Mouse (Mus musculus) right cerebral cortex, postnatal 4 days (tissue): ENCODE measurements around the gene Ccnf.

ENCODE experiments used
- DNase-seq: peaks from one replicate; pipeline ENCODE4 v3.0.0-alpha.2; 2022

Gene Ccnf

GRCm38 (mm10) chr17:24222653-24223052 lies 28.6 kb downstream of the Ccnf start:
- no peak for DNase-seq

- peak; percentile 80 for DNase-seq
Observed at GRCm38 (mm10) chr17:24220435-24221411, 30.6 kb downstream of the Ccnf start, which contains the start of gene Tedc2. Tedc2 (minus strand) TSS chr17:24220851.

DNA sequence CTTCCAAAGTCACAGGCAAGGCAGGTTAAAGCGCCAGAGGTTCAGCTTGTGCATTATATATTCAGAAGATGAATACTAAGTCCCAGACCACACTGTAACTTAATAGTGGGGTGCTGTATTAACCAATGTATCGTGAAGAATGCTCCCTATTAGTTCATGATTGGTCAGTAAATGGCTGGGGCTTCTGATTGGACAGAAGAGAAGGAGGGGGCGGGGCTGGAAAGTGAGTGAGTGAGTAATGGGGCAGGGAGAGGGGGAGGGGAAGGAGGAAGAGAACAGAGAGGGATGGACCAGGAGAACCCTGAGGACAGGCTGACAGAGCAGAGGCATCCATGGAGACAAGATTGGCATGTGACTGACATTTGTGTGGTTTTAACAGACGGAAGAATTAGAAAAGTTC lies 34.4 kb downstream of the Ccnf start:
- DNase-seq = no peak

DNA sequence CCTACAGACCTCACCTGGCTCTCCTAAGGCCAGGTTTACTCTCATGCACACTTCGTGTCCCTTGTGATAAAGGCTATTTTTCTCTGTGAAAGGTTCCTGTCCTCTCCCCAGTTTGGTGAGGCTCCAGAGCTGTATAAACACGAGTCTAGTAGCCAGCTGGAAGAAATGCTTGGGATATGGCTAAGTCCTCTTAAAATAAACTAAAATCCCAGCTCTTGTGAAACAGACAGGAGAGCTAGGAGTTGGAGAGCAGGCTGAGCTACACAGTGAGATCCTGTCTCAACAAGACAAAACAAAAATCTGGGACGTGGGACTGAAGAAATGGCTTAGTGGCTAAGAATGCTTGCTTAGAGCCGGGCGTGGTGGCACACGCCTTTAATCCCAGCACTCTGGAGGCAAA lies 38.1 kb downstream of the Ccnf start:
- no peak for DNase-seq

DNA sequence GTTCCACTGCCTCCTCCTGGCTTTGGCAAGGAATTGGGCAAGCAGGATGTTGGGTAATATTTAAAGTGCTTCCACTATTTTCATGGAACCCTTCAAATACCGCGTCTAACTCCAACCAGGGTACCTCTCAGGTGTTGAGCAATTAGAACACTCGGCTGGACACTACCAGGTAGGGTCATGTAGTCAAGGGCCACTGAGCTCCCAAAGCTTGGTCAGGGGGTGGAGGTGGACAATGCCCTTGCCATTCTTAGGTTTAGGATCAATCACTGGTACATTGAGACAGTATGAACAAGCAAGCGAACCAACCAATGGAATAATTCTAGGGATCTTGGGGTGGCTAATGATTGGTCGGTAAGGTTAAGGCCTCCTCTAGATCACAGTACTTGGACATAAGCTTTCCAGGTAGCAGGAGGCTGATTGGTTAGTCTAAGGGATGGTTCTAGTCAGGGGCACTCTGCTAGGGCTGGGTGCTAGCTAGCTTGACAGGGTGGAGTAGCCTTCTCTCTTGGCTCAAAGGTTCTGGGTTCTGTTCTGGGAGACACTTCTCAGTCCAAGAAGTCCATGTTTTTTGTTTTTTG lies 38.8 kb downstream of the Ccnf start:
- no peak for DNase-seq

DNA sequence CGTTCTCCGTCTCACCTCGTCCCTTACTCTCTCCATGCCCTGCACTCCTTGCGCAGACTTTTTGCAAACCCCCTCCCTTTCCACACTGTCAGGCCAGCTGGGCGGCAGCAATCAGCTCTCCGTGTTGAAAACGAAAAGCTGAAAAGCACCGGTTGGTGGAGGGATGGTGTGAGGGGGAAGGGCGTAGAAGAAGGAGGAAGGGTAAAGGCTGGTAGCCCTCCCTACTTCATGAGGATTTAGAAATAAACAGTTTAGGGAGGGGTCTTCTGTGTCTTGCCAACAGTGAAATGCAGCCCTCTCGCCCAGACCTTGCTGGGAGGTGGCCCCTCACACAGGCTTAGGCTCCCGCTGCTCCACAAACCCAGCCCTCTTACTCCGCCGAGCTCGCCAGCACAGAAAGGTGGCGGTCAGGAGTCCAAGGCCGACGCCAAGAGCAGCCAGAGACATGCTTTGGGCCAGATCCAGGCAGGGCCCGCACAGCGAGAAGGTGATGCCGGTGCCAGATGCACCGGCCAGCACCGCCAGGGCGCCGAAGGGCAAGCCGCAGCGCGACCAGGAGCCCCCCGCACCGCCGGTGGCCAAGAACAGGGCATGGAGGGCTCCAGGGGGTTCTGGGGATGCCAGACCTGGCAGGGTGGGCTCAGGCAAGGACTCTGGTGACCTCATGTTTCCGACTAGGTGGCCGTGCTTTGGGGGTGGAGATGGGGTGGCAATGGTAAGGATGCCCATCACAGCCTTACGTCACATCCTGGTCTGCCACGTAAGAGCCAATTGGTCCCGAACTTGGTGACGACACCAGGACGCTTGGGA lies 39.4 kb downstream of the Ccnf start:
- DNase-seq = peak; percentile 78

DNA sequence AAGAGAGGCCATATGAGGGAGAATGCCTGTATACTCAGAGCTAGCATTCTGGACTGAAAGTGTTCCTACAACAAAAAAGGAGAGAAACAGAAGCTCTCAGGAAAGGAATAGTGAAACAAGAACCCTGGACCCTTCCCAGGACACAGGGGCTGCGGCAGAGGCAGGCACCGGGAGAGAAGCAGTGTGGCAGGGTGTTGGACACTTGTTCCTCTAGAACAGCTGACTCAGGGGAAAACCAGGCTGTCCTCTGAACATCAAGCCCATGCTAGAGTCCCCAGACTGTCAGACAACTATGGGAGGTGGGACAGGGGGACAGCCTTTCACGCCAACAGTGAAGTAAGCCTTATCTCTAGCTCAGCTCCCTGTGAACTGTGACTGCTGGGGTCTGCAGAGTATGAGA lies 40.7 kb downstream of the Ccnf start:
- no peak for DNase-seq

GRCm38 (mm10) chr17:24209916-24210240 lies 41.4 kb downstream of the Ccnf start:
- DNase-seq = no peak

GRCm38 (mm10) chr17:24209043-24209915 lies 42.0 kb downstream of the Ccnf start, which contains the start of gene Ntn3:
Ntn3 (minus strand) TSS chr17:24209531.
- peak; percentile 71 for DNase-seq

DNA sequence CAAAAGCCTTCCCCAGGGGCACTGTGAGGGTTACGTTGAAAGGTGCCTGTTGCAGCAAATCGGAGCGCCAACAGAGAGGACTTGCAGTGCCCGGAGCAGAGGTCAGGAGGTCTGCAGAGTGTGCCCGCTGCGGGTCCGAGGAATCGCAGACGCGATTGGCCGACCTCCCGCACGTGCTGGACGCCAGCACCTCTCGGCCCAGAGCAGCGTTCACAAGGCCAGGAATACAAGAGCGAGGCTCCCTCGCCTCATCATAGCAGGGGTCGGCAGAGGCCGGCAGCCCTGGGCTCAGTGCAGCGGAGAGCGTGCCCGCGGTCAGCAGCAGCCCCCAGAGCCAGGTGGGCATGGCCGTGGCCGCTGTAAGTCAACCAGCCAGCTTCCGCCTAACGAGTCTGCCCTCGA lies 42.6 kb downstream of the Ccnf start:
- no peak for DNase-seq

- DNase-seq = peak; percentile 44
Observed at GRCm38 (mm10) chr17:24207768-24208640, 43.3 kb downstream of the Ccnf start.

DNA sequence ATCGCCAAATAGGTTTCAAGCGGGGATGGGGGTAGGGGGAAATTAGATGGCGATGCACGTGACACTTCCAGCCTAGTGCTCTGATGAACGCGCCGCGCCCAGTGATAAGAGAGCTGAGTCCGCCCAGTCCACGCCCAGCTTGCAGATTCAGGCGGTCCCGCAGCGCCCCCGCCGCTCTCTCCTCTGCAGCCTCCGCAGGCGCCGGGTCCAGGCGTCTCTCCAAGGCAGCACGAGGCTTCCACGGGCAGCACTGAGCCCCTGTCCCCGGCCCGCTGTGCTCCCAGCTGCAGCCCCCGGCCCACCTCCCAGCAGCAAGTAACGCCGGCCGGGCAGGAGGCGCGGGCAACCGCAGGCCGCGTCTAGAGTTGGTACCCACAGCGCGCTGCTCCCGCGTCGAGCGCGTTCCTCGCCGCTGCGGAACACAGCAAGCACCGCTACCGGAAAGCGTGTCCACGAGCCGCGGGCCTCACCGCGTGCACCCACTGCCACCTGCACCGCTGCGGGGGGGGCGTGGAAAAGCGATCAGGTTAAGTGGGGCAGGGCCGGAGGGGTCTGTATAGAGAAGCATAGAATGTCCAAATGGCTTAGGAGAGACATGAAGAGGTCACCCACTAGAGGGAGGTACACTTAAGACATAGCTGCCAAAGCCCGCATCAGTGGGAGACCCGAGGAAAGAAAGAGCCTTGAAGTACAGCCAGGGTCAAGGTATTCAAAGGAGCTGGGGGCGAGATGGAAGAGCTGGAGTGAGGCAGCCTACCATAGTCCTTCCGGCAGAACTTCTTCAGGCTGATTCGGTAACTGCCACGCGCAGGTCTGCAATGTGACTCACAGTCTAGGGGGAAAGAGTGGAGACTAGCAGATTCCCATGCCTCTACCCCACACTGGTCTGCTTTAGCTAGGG lies 44.6 kb downstream of the Ccnf start:
- peak; percentile 80 for DNase-seq

- DNase-seq = no peak
Observed at GRCm38 (mm10) chr17:24205908-24206361, 45.3 kb downstream of the Ccnf start.

DNA sequence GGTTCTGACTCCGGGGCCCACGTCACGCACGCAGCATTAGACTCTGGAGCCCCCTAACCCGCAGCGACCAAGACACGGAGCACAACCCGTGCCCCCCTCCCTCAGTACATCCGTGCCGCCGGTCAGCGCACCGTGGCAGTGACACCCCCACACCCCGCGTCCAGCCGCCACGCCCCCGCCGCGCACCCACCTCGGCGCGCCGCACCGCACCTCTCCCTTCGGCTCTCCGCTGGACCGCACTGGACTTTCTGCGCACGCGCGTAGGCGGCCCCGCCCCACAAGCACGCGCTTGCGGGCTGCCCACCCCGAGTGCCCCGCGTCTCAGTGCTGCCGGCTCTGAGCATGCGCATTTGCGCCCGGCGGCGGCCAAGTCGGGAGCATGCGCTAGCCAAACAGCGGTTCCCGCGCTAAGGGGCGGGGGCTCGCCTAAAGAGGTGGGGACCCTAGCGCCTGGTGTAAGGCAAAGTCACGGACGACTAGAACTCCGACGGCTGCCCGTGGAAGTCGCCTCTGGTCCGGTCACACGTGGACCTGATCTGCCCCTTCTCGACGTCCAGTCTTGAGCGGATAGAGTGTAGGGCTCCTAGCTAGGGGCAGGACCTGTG lies 45.9 kb downstream of the Ccnf start, which contains the start of gene Tbc1d24:
TSS of gene Tbc1d24 (minus strand) at position 279 of the 605 bp plus-strand sequence.
- peak; percentile 97 for DNase-seq

DNA sequence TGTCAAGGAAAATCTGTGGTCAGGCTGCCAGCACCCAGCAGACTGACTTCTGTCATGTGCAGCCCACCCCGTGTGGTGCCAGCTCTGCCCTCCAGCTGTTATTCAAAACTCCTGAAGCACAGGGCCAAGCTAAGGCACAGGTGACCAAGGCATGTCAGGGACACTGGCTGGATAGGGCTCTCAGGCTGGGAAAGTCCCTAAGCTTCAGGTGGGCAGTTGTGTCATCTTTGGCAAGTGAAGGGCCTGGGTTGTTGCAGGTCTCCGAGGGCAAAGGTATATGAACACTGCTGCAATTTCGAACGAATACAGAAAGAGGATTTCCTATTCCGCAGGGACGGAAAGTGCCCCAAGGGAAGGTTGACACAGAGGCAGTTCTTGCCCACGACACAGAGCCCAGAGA lies 46.4 kb downstream of the Ccnf start:
- peak; percentile 13 for DNase-seq

- no peak for DNase-seq
Observed at GRCm38 (mm10) chr17:24203611-24204534, 47.4 kb downstream of the Ccnf start.

- DNase-seq = no peak
Observed at GRCm38 (mm10) chr17:24203068-24203467, 48.2 kb downstream of the Ccnf start.

DNA sequence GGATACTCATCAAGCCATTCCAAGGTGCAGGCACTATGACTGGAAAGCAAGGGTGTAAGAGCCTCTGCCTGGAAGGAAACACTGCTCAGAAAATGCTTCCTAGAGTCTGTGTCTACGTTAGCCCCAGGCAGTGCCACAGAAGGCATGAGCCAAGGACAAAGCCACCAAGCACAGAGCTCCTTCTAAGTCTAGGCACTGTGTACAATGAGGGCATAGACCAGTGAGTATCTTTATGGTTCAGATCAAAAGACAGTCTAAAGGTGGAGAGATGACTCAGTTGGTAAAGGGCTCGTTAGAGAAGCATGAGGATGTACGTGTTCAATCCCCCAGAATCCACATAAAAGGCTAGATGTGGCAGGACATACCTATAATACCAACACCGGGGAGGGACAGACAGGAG lies 50.2 kb downstream of the Ccnf start:
- no peak for DNase-seq
